Mouse (Mus musculus) frontal cortex, adult 2 months (tissue): ENCODE results near the gene Dnajc17. TPM values are rescaled to one million over a fixed set of nuclear protein-coding genes. Genes with fewer than 3 reads are reported as not detected.
A peak's percentile ranks its signal among the peaks of the same experiment; 100 is the strongest.

Experiments used
- DNase-seq, 2 experiments: peaks; one replicate each; pipeline ENCODE4 v3.0.0; 2022; ENCODE audit warnings: low spot score in 1 of 2; ENCODE audit errors: extremely low spot score in 1 of 2
- polyA plus RNA-seq: library from polyadenylated mRNA; depleted of rRNA; stranded (reverse); fragments of >200 nt; gene quantifications from 2 replicates; pipeline ENCODE4 v1.2.3, GENCODE M21; 2012

The Dnajc17 gene
- polyA plus RNA-seq, 1 experiment, result 35.4 TPM

DNA sequence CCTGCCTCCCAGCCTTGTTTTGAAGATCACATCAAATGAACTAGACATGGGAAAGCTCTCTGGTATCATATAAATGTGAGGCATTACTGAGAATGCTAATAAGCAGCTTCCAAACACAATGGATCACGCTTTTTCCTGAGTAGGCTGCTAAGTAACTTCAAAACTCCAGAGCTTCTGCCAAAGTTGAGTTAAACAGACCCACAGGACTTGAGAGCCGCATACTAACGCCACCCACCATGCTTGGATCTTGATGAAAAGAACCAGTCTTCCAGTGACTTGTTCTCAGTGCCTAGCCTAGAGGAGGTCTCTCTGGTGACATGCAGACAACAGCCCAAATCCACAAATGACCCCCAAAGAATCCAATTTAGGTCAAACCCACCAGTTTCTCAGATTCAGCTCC lies 9.7 kb downstream of the Dnajc17 start:
- no peak for DNase-seq

DNA sequence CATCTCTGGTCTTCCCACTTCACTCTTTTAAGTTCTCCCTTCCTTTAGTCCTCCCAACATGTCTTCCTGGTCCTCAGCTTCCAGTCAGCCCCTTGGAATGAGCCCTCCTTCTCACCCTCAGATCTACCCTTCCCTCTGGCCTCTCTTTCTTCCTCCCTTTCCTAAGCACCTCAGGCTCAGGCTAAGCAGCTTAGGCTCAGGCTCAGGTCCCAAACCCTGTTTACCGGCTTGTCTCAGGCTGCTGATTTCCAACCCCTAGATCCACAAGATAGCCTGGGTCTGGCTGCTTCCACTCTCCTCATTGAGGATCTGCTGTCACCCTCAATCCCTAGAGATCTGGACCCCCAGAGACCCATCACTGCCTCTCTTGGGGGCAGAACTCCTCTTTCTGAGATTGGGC lies 10.5 kb downstream of the Dnajc17 start:
- DNase-seq, result no peak

DNA sequence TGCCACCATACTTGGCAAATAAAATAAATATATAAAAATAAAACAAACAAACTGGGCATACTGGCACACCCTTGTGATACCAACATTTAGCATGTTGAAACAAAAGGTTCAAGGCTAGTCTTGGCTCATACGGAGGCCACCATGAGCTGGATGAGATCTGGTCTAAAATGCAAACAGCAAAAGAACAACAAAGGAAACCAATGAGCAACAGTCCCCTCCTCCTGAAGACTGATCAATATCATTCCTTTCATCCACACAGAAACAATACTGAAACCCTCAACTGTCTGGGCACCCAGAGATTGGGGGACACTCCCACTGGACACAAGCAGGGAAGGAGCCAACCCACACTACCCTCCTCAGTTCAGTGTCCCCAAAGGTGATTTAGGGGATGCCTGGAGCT lies 11.1 kb downstream of the Dnajc17 start:
- no peak for DNase-seq

GRCm38 (mm10) chr2:119196316-119197108 lies 12.1 kb downstream of the Dnajc17 start:
- no peak for DNase-seq

DNA sequence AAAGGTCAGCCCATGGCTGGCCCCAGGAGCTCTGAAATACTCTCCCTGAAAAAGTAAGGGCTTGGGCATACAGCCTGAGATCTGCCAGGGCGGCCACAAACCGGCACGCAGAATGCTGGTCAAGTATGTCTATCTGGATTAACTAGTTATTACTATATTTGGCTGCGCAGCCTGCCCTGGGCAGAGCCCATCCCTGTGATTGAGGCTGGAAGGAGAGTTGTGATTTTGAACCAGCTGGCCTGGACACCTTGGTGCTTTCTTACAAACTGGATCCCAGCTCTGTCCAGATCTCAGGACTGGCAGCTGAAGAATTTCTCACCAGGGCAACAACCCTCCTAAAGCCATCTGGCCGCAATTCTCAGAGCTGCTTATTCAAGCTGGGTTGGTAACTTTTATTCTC lies 14.5 kb downstream of the Dnajc17 start:
- no peak for DNase-seq

GRCm38 (mm10) chr2:119190969-119191368 lies 17.6 kb downstream of the Dnajc17 start:
- no peak for DNase-seq

GRCm38 (mm10) chr2:119189029-119189710 lies 19.4 kb downstream of the Dnajc17 start:
- DNase-seq, result peak; percentile 38 to 93

DNA sequence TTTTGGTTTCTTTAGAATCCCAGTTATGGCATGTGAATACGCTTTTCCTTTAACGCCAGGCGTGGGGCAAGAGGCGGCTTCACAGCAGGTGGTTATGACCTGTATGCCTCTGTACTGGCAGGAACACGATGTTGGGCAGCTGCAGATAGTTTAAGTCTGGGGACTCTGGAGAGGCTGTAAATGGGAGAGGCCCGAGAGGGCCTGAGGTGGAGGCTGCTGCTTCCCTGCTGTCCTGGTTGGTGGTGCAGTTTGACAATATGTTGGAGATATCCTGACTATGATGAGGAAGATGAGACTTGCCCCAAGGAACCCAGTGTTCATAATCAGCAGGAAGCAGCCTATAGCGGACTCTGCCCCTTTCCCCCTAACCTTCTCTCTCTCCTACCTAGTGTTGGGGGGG lies 25.7 kb downstream of the Dnajc17 start:
- DNase-seq, result no peak

DNA sequence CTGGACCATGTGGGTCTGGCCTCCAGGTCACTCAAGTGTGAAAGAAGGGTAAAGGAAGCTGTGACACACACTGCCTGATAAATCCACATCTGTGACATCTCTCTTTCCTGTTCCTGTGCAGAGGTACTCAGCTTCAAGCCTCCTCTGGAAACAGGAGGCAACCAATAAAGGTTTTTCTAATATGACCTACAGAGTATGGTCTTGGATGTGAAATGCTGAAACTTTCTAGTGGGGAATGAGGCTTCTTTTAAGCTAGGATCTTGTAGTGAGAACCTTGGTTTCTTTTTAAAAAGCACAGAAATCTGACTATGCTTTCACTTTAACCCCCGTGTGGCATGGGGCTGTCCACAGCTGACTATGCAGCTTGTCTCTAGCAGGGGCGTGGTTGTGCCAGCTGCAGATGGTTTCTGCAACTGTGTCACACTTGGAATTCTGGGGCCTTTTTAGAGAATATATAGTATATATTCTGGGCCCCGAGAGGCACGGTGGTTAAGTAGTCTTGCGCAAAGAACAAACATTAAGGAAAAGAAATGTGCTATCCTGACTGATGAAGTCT lies 31.1 kb downstream of the Dnajc17 start:
- DNase-seq, result no peak

DNA sequence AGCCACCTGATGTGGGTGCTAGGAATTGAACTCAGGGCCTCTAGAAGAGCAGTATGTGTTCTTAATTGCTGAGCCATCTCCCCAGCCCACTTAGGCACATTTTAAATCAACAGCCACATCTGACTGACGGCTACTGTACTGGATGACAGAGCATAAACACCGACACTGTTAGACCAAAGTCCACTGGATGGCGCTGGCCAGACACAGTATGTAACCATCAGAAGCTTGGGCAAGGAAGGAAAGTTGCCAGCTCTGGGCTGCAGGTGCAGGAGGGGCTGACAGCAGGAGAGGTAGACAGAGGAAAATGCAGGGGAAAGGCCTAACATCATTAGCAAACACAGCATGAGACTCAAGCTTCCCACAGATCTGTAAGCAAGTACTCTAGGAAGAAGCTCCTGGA lies 31.8 kb downstream of the Dnajc17 start:
- no peak for DNase-seq

GRCm38 (mm10) chr2:119175614-119176013 lies 33.0 kb downstream of the Dnajc17 start:
- no peak for DNase-seq

GRCm38 (mm10) chr2:119174866-119175265 lies 33.7 kb downstream of the Dnajc17 start:
- no peak for DNase-seq

- no peak for DNase-seq
Observed at GRCm38 (mm10) chr2:119173991-119174651, 34.5 kb downstream of the Dnajc17 start, which contains the start of gene Gm14137. TSS of gene Gm14137 (plus strand) at chr2:119174509.

DNA sequence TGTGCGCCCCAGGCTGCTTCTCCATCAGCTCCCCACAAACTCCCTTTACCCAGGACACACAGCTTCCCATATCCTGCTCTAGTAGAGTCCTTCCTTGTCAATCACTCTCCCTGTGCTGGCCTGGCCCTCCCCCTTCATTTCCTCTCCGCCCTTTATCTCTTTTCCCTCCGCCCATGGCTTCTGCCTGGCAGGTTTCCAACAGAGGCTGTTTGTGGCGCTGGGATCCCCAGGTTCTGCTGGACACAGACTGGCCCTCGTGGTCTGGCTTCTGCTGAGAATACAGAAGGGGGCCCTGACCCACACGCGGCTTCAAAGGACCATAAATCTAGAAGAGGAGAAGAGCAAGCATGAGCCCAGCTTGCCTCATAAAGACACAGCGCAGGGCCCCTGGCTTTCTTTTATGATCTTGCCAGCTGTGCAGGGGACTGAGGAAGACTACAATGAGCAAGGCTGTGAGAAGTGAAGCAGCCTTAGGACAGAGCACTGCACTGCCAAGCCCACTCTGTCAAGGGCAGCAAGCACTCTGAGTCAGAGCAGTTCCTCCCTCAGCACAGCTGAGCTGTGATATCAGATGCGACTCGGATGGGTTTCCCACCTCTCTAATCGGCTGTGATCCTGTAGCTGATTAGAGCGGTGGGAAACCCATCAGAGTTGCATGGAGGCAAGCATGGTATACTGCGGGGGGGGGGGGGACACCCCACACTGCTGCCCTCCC lies 35.6 kb downstream of the Dnajc17 start:
- DNase-seq, result no peak

GRCm38 (mm10) chr2:119172446-119172845 lies 36.1 kb downstream of the Dnajc17 start:
- no peak for DNase-seq

- DNase-seq, result no peak
Observed at GRCm38 (mm10) chr2:119171574-119171973, 37.0 kb downstream of the Dnajc17 start.

- DNase-seq, result no peak
Observed at GRCm38 (mm10) chr2:119170282-119170681, 38.3 kb downstream of the Dnajc17 start.

DNA sequence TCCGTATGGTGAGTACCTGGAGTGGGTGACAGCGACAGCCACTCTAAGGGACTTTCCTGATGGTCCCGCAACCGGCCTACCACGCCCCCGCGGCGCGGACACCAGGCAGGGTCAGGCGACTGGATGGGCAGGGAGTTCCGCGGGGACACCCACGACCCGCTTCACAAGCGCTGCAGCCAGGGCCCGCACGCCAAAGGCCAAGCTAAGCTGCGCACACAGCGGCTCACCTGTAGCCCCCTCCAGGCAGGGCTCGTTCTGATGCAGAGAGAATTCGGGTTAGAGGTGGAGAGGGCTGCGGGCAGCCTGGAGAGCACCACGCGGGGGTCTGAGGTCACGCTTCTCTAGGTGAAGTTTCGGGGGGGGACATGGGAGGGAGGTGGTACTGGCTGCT lies 40.7 kb downstream of the Dnajc17 start:
- no peak for DNase-seq

DNA sequence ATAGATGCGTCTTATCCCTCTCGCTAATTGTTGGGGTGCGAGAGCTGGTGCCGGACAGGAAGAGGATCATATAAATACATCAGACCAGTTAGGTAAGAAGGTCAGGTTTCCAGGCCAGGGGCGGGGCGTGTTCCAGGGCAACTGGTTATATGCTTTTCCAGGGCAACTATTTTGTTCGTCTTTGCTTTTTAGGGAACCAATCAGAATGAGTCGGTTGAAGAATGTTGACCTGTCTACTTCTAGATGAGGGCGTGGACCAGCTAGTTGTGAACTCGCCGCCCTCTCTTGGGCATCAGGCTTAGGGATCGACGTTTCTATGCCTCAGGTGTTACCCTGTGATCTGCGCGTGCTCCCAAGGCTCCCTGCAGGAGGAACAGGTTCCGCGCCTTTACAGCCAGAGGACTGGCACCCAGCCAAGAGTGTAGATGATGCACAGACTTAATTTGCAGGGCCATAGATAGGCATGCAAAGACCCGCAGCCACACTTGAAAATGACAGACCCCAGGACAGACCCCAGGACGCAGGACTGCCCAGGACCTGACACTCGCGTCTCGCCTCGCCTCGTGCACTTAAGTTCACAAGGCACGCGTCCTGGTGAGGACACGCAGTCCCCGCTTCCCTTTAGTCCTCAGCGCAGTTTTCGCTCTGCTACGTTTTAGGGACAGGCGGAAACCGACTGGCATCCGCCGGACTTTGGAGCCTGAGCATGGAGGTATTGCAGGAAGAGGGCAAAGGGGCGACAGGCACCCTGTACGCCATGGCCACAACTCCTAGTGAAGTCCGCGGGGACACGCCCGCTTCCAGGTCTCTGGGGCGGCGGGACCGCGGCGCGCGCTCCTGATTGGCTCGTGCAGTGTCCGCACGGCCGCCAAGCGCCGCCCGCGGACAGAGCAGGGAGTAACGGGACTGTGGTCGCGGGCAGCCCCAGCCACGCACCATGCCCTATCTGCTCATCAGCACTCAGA lies 41.4 kb downstream of the Dnajc17 start, which contains the start of gene Gchfr:
Gene Gchfr, plus strand, starts transcription at position 873 of the 965 bp plus-strand sequence.
- no peak for DNase-seq
